Mouse (Mus musculus) heart, embryonic 11.5 days (tissue): ENCODE measurements at regions not wholly inside any gene's neighbourhood (a gene's known extent, or its start where the extent isn't known, plus 50 kb on each side); places are given as distances from the start of the nearest gene placed in this dataset.
"Not testable (repeated sequence)": the region's sequence is repeated elsewhere in the genome, so short reads cannot be mapped to it uniquely, and the experiment has no call there.

Experiments used
- ATAC-seq: fragments of 200-750 bp; cut with Nextera tagmentation; replicated peaks from 2 replicates; pipeline ENCODE4 v1.8.0; 2017; ENCODE audit warnings: moderate library complexity; ENCODE audit not compliant: insufficient number of reproducible peaks, low FRiP score, low TSS enrichment
- H3K27ac ChIP-seq: fragments of 300-500 bp; sonication (generic); 2 replicates; pipeline ENCODE4 v1.5.1; 2014; ENCODE audit warnings: mild to moderate bottlenecking, low read depth, low read length
- H3K27me3 ChIP-seq: fragments of 300-500 bp; sonication (generic); 2 replicates; pipeline ENCODE4 v1.6.1; 2014; ENCODE audit warnings: mild to moderate bottlenecking, low read length, mixed read lengths; ENCODE audit not compliant: control insufficient read depth, insufficient read depth
- H3K36me3 ChIP-seq: fragments of 300-500 bp; sonication (generic); 2 replicates; pipeline ENCODE4 v1.6.1; 2014; ENCODE audit warnings: mild to moderate bottlenecking, low read length, moderate library complexity, mixed read lengths; ENCODE audit not compliant: control insufficient read depth, insufficient read depth
- H3K4me1 ChIP-seq: fragments of 300-500 bp; sonication (generic); 2 replicates; pipeline ENCODE4 v1.6.1; 2014; ENCODE audit warnings: low read length; ENCODE audit not compliant: control insufficient read depth, insufficient read depth
- H3K4me2 ChIP-seq: fragments of 300-500 bp; sonication (generic); 2 replicates; pipeline ENCODE4 v1.6.1; 2014; ENCODE audit warnings: mild to moderate bottlenecking, moderate library complexity
- H3K4me3 ChIP-seq: fragments of 300-500 bp; sonication (generic); 2 replicates; pipeline ENCODE4 v1.5.1; 2014; ENCODE audit warnings: low read depth, low read length
- H3K9ac ChIP-seq: fragments of 300-500 bp; sonication (generic); 2 replicates; pipeline ENCODE4 v1.6.1; 2014; ENCODE audit warnings: mild to moderate bottlenecking, low read depth, low read length, moderate library complexity
- H3K9me3 ChIP-seq: fragments of 300-500 bp; sonication (generic); replicated peaks from 2 replicates; pipeline ENCODE4 v1.6.1; 2016; ENCODE audit warnings: low read length; ENCODE audit not compliant: control insufficient read depth
- WGBS: fragments of 180-500 bp; shearing (Covaris S2); extraction: QIAGEN DNeasy Blood & Tissue Kit; methylation state at CpG from one replicate; pipeline ENCODE4 v1.1.7; 2014; ENCODE audit not compliant: insufficient replicate concordance; 5-methylcytosine and 5-hydroxymethylcytosine counted together

DNA sequence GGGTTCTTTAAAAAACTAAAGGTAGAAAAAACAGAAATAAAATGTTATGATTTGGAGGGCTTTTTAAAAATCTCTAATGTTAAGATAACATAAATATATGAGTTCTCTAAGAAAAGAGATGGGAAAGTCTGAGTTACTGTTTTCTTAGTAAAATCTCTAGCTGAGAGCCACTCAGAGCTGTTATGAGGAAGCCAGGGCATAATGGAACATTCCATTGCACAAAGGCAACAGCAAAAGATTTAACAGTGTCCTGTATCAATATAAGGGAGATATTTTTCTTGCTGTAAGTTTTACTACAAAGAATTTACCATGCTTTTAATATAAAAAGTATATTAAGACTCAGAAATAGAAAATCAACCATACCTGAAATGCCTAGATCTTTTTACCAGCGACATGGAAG, 82.9 kb upstream of the Rfc3 start:
- no peak overlapping the region for H3K4me2 ChIP-seq
- no peak overlapping the region for H3K27ac ChIP-seq
- no peaks in the 10 kb centered on the region for H3K4me1 ChIP-seq
- ATAC-seq = no peak
- H3K4me3 ChIP-seq = no peak overlapping the region
- no peaks in the 10 kb centered on the region for H3K36me3 ChIP-seq
- H3K9ac ChIP-seq = no peak overlapping the region
- no peaks in the 10 kb centered on the region for H3K9me3 ChIP-seq
- WGBS = 65% methylated on average over 1 of the region's 1 CpGs
- no peaks in the 10 kb centered on the region for H3K27me3 ChIP-seq

DNA sequence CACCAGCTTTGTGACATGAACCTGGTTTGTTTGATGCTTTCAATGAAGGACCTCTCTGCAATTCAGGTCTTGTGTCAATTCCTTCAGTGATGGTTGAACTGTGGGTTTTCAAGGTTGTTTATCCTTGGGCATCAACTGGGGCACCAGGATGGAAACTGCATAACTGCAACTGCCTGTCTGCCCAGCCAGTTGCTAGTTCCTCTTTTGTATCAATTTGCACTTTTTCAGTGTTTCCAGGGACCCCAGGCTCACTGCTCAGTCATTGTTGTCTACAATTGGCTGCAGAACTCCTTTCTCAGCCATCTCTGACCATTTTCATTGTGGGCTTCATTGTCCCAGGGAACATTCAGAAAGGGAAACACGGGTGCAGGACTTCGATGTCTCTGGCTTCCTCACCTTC, 74.6 kb upstream of the Rfc3 start:
- no peaks in the 10 kb centered on the region for H3K36me3 ChIP-seq
- H3K4me1 ChIP-seq = no peaks in the 10 kb centered on the region
- H3K27ac ChIP-seq = no peak overlapping the region
- WGBS = 77% methylated on average over 2 of the region's 2 CpGs
- H3K4me2 ChIP-seq = no peak overlapping the region
- no peak overlapping the region for H3K9ac ChIP-seq
- no peaks in the 10 kb centered on the region for H3K27me3 ChIP-seq
- no peak overlapping the region for H3K4me3 ChIP-seq
- H3K9me3 ChIP-seq = no peaks in the 10 kb centered on the region
- no peak for ATAC-seq

DNA sequence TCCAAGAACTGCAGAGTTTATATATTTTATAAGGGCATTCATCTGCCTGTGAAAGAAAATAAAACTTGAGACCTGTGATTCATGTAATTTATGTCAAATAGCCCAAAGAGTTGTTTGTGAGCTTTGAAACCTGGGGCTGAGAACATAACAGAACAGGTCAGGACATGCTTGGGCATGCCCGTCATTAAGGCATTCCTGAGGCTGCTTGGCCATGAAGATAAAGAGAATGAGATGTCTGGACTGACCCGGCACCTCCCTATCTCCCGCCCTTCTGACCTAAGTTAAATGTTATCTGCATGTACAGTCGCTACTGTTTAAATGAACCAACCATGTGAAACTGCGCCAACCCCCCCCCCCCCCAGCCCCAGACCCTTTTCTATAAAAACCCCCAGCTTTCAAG, 73.4 kb upstream of the Rfc3 start:
- H3K4me1 ChIP-seq, H3K27ac ChIP-seq, H3K4me2 ChIP-seq, H3K4me3 ChIP-seq, H3K27me3 ChIP-seq, H3K9ac ChIP-seq, H3K36me3 ChIP-seq, H3K9me3 ChIP-seq: not testable (repeated sequence)
- 40% methylated on average over 5 of the region's 5 CpGs for WGBS
- 0 out of 2 replicates have a peak, but pooled peaks have one; percentile 75 for ATAC-seq

DNA sequence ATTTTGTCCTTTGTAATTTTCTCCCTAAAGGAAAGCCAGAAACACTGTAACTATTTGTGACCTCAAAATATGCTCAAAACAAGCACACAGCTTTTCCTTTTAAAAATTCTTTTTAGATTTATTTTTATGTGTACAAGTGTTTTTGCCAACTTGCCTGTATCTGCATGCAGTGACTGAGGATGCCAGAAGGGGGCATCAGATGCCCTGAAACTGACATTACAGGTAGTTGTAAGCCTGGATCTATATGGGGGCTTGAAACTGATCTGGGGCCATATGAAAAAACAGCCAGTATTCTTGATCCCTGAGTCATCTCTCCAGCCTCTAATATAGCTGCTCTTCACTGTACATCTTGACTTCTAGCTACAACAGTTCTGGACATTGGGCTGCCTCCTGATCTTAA, 71.4 kb upstream of the Rfc3 start:
- no peak overlapping the region for H3K4me2 ChIP-seq
- H3K9me3 ChIP-seq = no peaks in the 10 kb centered on the region
- no peak overlapping the region for H3K27ac ChIP-seq
- H3K4me1 ChIP-seq = no peaks in the 10 kb centered on the region
- H3K36me3 ChIP-seq = no peaks in the 10 kb centered on the region
- no peak overlapping the region for H3K4me3 ChIP-seq
- no peak for ATAC-seq
- H3K27me3 ChIP-seq = no peaks in the 10 kb centered on the region
- no peak overlapping the region for H3K9ac ChIP-seq

DNA sequence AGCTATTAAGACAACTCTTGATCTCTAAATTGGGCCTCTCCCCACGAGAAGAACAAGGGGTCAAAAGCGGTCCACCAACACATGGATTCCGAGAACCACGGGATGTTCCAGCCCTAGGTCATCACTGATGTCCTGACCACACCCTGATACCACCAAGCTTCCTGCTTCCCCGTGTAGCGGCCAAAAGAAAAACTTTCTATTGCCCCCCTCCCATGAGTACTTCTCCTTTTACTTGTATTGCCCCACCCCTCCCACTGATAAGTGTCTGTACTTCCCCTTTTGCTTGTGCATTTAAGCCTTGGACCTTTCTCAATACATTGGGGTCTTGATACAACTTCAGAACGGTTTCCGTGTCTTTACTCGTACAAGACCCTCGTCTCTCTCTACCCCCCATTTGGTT, 68.7 kb upstream of the Rfc3 start:
- not testable (repeated sequence) for H3K9me3 ChIP-seq, H3K9ac ChIP-seq, ATAC-seq, H3K27me3 ChIP-seq, H3K4me2 ChIP-seq, H3K36me3 ChIP-seq, H3K4me1 ChIP-seq, H3K27ac ChIP-seq, H3K4me3 ChIP-seq
- 71% methylated on average over 10 of the region's 10 CpGs for WGBS

DNA sequence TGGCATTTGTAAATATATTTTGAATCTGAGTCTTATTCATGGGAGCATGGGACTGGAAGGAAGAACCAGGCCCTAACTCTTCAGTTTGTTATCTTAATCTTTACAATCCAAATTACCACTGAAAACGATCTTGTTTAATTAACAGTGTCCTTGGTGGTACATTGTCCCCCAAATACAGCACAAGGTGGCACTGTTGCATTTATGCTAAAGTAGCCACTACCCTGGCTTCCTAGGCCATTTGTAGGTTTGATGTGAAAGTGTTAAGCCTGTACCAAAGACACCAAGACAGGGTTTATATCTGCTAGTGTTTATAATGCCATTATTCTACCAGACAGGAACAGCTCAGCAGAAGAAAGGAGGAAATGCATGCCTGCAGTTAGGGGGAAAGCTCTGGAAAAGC, 66.9 kb upstream of the Rfc3 start:
- Histone ChIP-seq H3K4me1 (no peaks in the 10 kb centered on the region), H3K4me3 (no peak overlapping the region), H3K27me3 (no peaks in the 10 kb centered on the region), H3K9me3 (no peaks in the 10 kb centered on the region), H3K4me2 (no peak overlapping the region), H3K36me3 (no peaks in the 10 kb centered on the region), H3K27ac (no peak overlapping the region), H3K9ac (no peak overlapping the region)
- WGBS = 58% methylated on average over 1 of the region's 1 CpGs
- no peak for ATAC-seq

DNA sequence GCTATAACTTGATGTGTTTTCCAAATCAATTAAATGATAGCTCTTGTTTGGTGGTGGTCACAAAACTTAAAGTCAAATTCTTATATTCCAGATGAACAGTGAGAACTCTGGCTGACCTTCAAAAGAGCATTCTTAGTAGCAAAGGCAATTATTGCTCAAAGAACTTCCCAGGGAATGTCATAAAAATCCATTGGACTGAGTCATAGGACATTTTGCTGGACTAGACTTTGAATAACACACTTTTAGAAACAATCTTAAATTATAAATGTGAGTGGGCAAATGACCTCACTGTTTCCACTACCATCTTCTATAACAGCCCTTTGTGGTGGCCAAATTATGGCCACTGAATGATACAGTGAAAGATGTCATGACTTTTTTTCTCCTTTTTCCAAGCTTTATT, 54.2 kb upstream of the Rfc3 start:
- H3K27me3 ChIP-seq = no peaks in the 10 kb centered on the region
- no peak for ATAC-seq
- H3K4me3 ChIP-seq = no peak overlapping the region
- no peaks in the 10 kb centered on the region for H3K4me1 ChIP-seq
- no peak overlapping the region for H3K4me2 ChIP-seq
- H3K36me3 ChIP-seq = no peaks in the 10 kb centered on the region
- no peaks in the 10 kb centered on the region for H3K9me3 ChIP-seq
- H3K27ac ChIP-seq = no peak overlapping the region
- no peak overlapping the region for H3K9ac ChIP-seq

DNA sequence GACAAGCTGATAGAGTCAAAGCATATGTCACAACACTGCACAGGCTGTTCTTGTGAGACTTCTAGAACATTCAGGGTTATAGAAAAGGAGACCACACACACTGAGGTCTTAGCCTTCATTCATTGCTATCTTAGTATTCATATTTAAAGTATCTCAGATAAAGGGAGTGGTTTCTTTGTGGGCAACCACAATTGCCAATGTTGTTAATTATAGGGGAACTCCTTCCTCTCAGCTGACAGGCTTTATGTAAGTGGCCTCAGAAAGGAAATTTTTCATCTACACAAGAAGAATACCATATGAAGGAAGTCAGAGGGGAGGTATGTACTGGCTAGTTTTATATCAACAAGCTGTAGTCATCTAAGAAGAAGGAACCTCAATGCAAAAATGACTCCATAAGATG, 53.0 kb upstream of the Rfc3 start:
- H3K9ac ChIP-seq = no peak overlapping the region
- H3K27me3 ChIP-seq = no peaks in the 10 kb centered on the region
- no peaks in the 10 kb centered on the region for H3K9me3 ChIP-seq
- H3K27ac ChIP-seq = no peak overlapping the region
- H3K36me3 ChIP-seq = no peaks in the 10 kb centered on the region
- ATAC-seq = no peak
- H3K4me1 ChIP-seq = no peaks in the 10 kb centered on the region
- H3K4me3 ChIP-seq = no peak overlapping the region
- H3K4me2 ChIP-seq = no peak overlapping the region
